Comparison of ENCODE assay signal across 30 mouse cellular contexts in genomic region chr5:122477492-122477891, GRCm38 (mm10). TPM values are rescaled to one million over a fixed set of nuclear protein-coding genes. Genes with fewer than 3 reads are reported as not detected.
DNase-seq lines count a peak whose midpoint lies in the region; ATAC-seq and TF ChIP-seq lines count a peak whose summit lies in the region.
"Had no signal": no experiment of that assay in that cellular context is flagged by ENCODE, and none has a peak within 500 bp of the region (broad histone marks: within the 10 kb centered on the region; RNA-seq: fewer than 3 reads in every experiment).

No protein-coding gene starts in this region.

- H3K4me3 ChIP-seq in heart, postnatal 0 days (ENCODE audit: low read depth, low read length), result no peak overlapping the region
- no peak overlapping the region for H3K4me3 ChIP-seq in heart, embryonic 12.5 days
- no peak overlapping the region for H3K4me3 ChIP-seq in kidney, adult 2 months (ENCODE audit: insufficient read depth, low read depth, low read length)
- H3K4me3 ChIP-seq in liver, adult 2 months (ENCODE audit: insufficient read depth, low read depth, low read length), result no peak overlapping the region
- no peak overlapping the region for H3K4me3 ChIP-seq in liver, embryonic 11.5 days (ENCODE audit: low read depth, low read length)
- H3K4me3 ChIP-seq: embryonic facial prominence, embryonic 13.5 days; embryonic facial prominence, embryonic 15.5 days; erythroblast, embryonic 14.5 days; forebrain, embryonic 10.5 days; forebrain, embryonic 12.5 days had no signal

- TF ChIP-seq EP300 in heart, postnatal 0 days (IDR thresholded peaks at IDR 0.05; ENCODE audit: low read depth), result no peak

- no peaks in the 10 kb centered on the region for H3K27me3 ChIP-seq in heart, postnatal 0 days (ENCODE audit: control insufficient read depth, insufficient read depth, low read length)
- H3K27me3 ChIP-seq in heart, embryonic 12.5 days (replicated peaks), result no peaks in the 10 kb centered on the region
- H3K27me3 ChIP-seq in kidney, adult 2 months (replicated peaks; ENCODE audit: control insufficient read depth, insufficient read depth, low read length), result no peaks in the 10 kb centered on the region
- H3K27me3 ChIP-seq in liver, adult 2 months (ENCODE audit: control insufficient read depth, insufficient read depth, low read length), result no peaks in the 10 kb centered on the region
- H3K27me3 ChIP-seq in liver, embryonic 11.5 days (replicated peaks; ENCODE audit: control insufficient read depth, insufficient read depth, low read length), result no peaks in the 10 kb centered on the region
- H3K27me3 ChIP-seq: CH12.LX; embryonic facial prominence, embryonic 13.5 days; embryonic facial prominence, embryonic 15.5 days; forebrain, embryonic 12.5 days; Patski had no signal

- peak; percentile 85 for DNase-seq in heart, adult 11 months
- no peak for DNase-seq in heart, adult 9 months (ENCODE audit: low spot score in 2 of 2)
- no peak for DNase-seq in heart, postnatal 0 days (ENCODE audit: low spot score)
- DNase-seq in kidney, adult 2 months, result peak; percentile 44
- DNase-seq in kidney, postnatal 14 days, result no peak
- peak; percentile 40 for DNase-seq in liver, adult 2 months (ENCODE audit: extremely low read depth, low read depth, low spot score)
- no peak for DNase-seq in liver, embryonic 11.5 days (ENCODE audit: low spot score)
- DNase-seq: adrenal gland, adult 8-10 months; adrenal gland, postnatal 14 days; adrenal gland, postnatal 36 days; B cell, adult 2 months; cerebellum, adult 11 months; cerebellum, adult 18-20 months; cerebellum, adult 8-10 months; cerebellum, adult 9-11 months; cerebellum, postnatal 14 days; cerebellum, postnatal 36 days; embryo, embryonic 11 days had no signal

- peaks cover 73% of the 10 kb centered on the region for H3K36me3 ChIP-seq in heart, postnatal 0 days (replicated peaks; ENCODE audit: control insufficient read depth, insufficient read depth, low read length)
- peaks cover 79% of the 10 kb centered on the region for H3K36me3 ChIP-seq in heart, embryonic 12.5 days
- H3K36me3 ChIP-seq in kidney, adult 2 months (ENCODE audit: control insufficient read depth, insufficient read depth, low read length), result peaks cover 21% of the 10 kb centered on the region
- H3K36me3 ChIP-seq in liver, adult 2 months (ENCODE audit: control insufficient read depth, insufficient read depth, low read length), result peaks cover 61% of the 10 kb centered on the region
- H3K36me3 ChIP-seq in liver, embryonic 11.5 days (ENCODE audit: control insufficient read depth, insufficient read depth, low read length), result peaks cover 40% of the 10 kb centered on the region; the same call in 1 of the 2 replicates

- TF ChIP-seq POLR2A in kidney, adult 2 months (IDR thresholded peaks at IDR 0.05; ENCODE audit: low read depth, low read length), result no peak
- no peak for TF ChIP-seq POLR2A in liver, adult 2 months (IDR thresholded peaks at IDR 0.05; ENCODE audit: extremely low read depth, insufficient read depth, low read length)

- H3K4me2 ChIP-seq in heart, postnatal 0 days (ENCODE audit: low read depth, low read length), result no peak overlapping the region
- H3K4me2 ChIP-seq in heart, embryonic 12.5 days, result no peak overlapping the region
- H3K4me2 ChIP-seq in liver, embryonic 11.5 days, result no peak overlapping the region
- H3K4me2 ChIP-seq: embryonic facial prominence, embryonic 13.5 days; embryonic facial prominence, embryonic 15.5 days; forebrain, embryonic 12.5 days had no signal

- 77% methylated on average over 3 of the region's 3 CpGs for WGBS in heart, postnatal 0 days
- 88% methylated on average over 3 of the region's 3 CpGs for WGBS in heart, embryonic 12.5 days
- 75% methylated on average over 3 of the region's 3 CpGs for WGBS in kidney, adult 2 months
- WGBS in liver, adult 2 months, result 83% methylated on average over 3 of the region's 3 CpGs
- 89% methylated on average over 3 of the region's 3 CpGs for WGBS in liver, embryonic 11.5 days

- TF ChIP-seq CTCF in heart, postnatal 0 days (IDR thresholded peaks at IDR 0.05; ENCODE audit: low read depth), result no peak
- TF ChIP-seq CTCF in kidney, adult 2 months (conservative IDR thresholded peaks at IDR 0.05; ENCODE audit: insufficient read depth, insufficient read length, low read depth, low read length), result no peak
- TF ChIP-seq CTCF in liver, adult 2 months (IDR thresholded peaks at IDR 0.05; ENCODE audit: low read depth, low read length), result no peak

- ATAC-seq in heart, postnatal 0 days (ENCODE audit: insufficient read depth, low read depth), result no peak
- no peak for ATAC-seq in heart, embryonic 12.5 days (ENCODE audit: insufficient number of reproducible peaks, low FRiP score)
- no peak for ATAC-seq in liver, embryonic 11.5 days (replicated peaks; ENCODE audit: low FRiP score)
- ATAC-seq: activated CD4-positive, CD25-positive, alpha-beta regulatory T cell, adult 4 months; CD4-positive, CD25-positive, alpha-beta regulatory T cell, adult 4 months; forebrain, embryonic 14.5 days; Patski had no signal

- peaks cover 6% of the 10 kb centered on the region for H3K4me1 ChIP-seq in heart, postnatal 0 days (ENCODE audit: control insufficient read depth, insufficient read depth)
- peaks cover 31% of the 10 kb centered on the region for H3K4me1 ChIP-seq in heart, embryonic 12.5 days (replicated peaks)
- peaks cover 14% of the 10 kb centered on the region; the same call in 1 of the 2 replicates for H3K4me1 ChIP-seq in kidney, adult 2 months (ENCODE audit: control insufficient read depth, insufficient read depth, low read length)
- peaks cover 33% of the 10 kb centered on the region for H3K4me1 ChIP-seq in liver, adult 2 months (ENCODE audit: control insufficient read depth, insufficient read depth, low read length)
- no peaks in the 10 kb centered on the region for H3K4me1 ChIP-seq in liver, embryonic 11.5 days (replicated peaks; ENCODE audit: control insufficient read depth, insufficient read depth, low read length)
- H3K4me1 ChIP-seq: embryonic facial prominence, embryonic 13.5 days; embryonic facial prominence, embryonic 15.5 days; forebrain, embryonic 10.5 days; forebrain, embryonic 12.5 days had no signal

- H3K79me2 ChIP-seq in liver, adult 2 months (ENCODE audit: control insufficient read depth, insufficient read depth, low read length), result peaks cover 6% of the 10 kb centered on the region; the same call in 1 of the 2 replicates

- no peak overlapping the region for H3K9ac ChIP-seq in heart, postnatal 0 days (replicated peaks; ENCODE audit: low read depth, low read length)
- H3K9ac ChIP-seq in heart, embryonic 12.5 days, result no peak overlapping the region
- H3K9ac ChIP-seq in liver, adult 2 months (ENCODE audit: low read depth, low read length), result no peak overlapping the region
- H3K9ac ChIP-seq in liver, embryonic 11.5 days (ENCODE audit: low read depth, low read length), result no peak overlapping the region
- H3K9ac ChIP-seq: embryonic facial prominence, embryonic 13.5 days; embryonic facial prominence, embryonic 15.5 days; forebrain, embryonic 12.5 days had no signal

- H3K9me3 ChIP-seq in heart, postnatal 0 days (replicated peaks; ENCODE audit: control insufficient read depth, low read length), result no peaks in the 10 kb centered on the region
- no peaks in the 10 kb centered on the region for H3K9me3 ChIP-seq in heart, embryonic 12.5 days (replicated peaks)
- no peaks in the 10 kb centered on the region for H3K9me3 ChIP-seq in liver, embryonic 11.5 days (ENCODE audit: control insufficient read depth, low read length)
- H3K9me3 ChIP-seq: embryonic facial prominence, embryonic 13.5 days; embryonic facial prominence, embryonic 15.5 days; forebrain, embryonic 10.5 days; forebrain, embryonic 12.5 days; G1E had no signal

- H3K27ac ChIP-seq in heart, postnatal 0 days (ENCODE audit: low read depth), result peak overlapping the region; percentile 30; the same call in 1 of the 2 replicates
- no peak overlapping the region for H3K27ac ChIP-seq in heart, embryonic 12.5 days (ENCODE audit: poor library complexity, severe bottlenecking)
- no peak overlapping the region for H3K27ac ChIP-seq in kidney, adult 2 months (ENCODE audit: insufficient read depth, low read depth, low read length)
- no peak overlapping the region for H3K27ac ChIP-seq in liver, adult 2 months (replicated peaks; ENCODE audit: insufficient read depth, low read depth, low read length)
- H3K27ac ChIP-seq in liver, embryonic 11.5 days (ENCODE audit: low read depth, low read length), result no peak overlapping the region; the same call in 1 of the 2 replicates
- H3K27ac ChIP-seq: embryonic facial prominence, embryonic 13.5 days; embryonic facial prominence, embryonic 15.5 days; forebrain, embryonic 10.5 days; forebrain, embryonic 12.5 days had no signal

RNA-seq across cellular contexts. Expression of gene Atp2a2, which starts 24.5 kb away (rescaled TPM):
- 2,277 and 2,295 TPM in 2 replicates for total RNA-seq in heart, postnatal 0 days (2014; rRNA removed; ENCODE audit: low replicate concordance)
- polyA plus RNA-seq in heart, postnatal 0 days (2015; fragmentation: Nextera tagmentation; extraction: Ambion mirVana), result 706 and 785 TPM in 2 replicates
- polyA plus RNA-seq in heart, embryonic 12.5 days (2016; fragmentation: Nextera tagmentation; extraction: Ambion mirVana), result 414 and 424 TPM in 2 replicates
- 94.2 and 96.2 TPM in 2 replicates for polyA plus RNA-seq in kidney, adult 2 months (2012; rRNA removed)
- total RNA-seq in liver, adult 2 months (2014; rRNA removed), result 44.6 and 65.4 TPM in 2 replicates
- polyA plus RNA-seq in liver, adult 2 months (2012; rRNA removed), result 46.0 and 50.5 TPM in 2 replicates
- polyA plus RNA-seq in liver, embryonic 11.5 days (2014; fragmentation: Nextera tagmentation; extraction: Ambion mirVana), result 45.2 and 46.8 TPM in 2 replicates

RNA-seq across cellular contexts. Expression of gene Anapc7, which starts 56.0 kb away (rescaled TPM):
- total RNA-seq in heart, postnatal 0 days (2014; rRNA removed; ENCODE audit: low replicate concordance), result 30.1 and 38.9 TPM in 2 replicates
- 33.1 and 36.9 TPM in 2 replicates for polyA plus RNA-seq in heart, postnatal 0 days (2015; fragmentation: Nextera tagmentation; extraction: Ambion mirVana)
- polyA plus RNA-seq in heart, embryonic 12.5 days (2016; fragmentation: Nextera tagmentation; extraction: Ambion mirVana), result 32.0 and 35.4 TPM in 2 replicates
- 30.3 and 33.5 TPM in 2 replicates for polyA plus RNA-seq in kidney, adult 2 months (2012; rRNA removed)
- total RNA-seq in liver, adult 2 months (2014; rRNA removed), result 12.1 and 12.6 TPM in 2 replicates
- 12.9 and 14.4 TPM in 2 replicates for polyA plus RNA-seq in liver, adult 2 months (2012; rRNA removed)
- 27.0 and 27.4 TPM in 2 replicates for polyA plus RNA-seq in liver, embryonic 11.5 days (2014; fragmentation: Nextera tagmentation; extraction: Ambion mirVana)

Comparison
In these comparisons a context has a peak if more than half of its experiments do, and no peak if none do; other contexts are left out.
1. DNase-seq: peak in heart, adult 11 months (single experiment), kidney, adult 2 months (single experiment) and liver, adult 2 months (single experiment); none in heart, adult 9 months (0 of 2), heart, postnatal 0 days (single experiment), kidney, postnatal 14 days (single experiment) and liver, embryonic 11.5 days (single experiment).